Comparison of ENCODE assay signal across 8 mouse cellular contexts in genomic region chr9:98031898-98032572, GRCm38 (mm10). TPM values are rescaled to one million over a fixed set of nuclear protein-coding genes. Genes with fewer than 3 reads are reported as not detected.
A peak's percentile ranks its signal among the peaks of the same experiment; 100 is the strongest.
DNase-seq lines count a peak whose midpoint lies in the region; ATAC-seq and TF ChIP-seq lines count a peak whose summit lies in the region.

No protein-coding gene starts in this region.

- 1% methylated on average over 31 of the region's 31 CpGs for whole genome bisulfite sequencing in embryonic facial prominence, embryonic 10.5 days
- WGBS in hindbrain, embryonic 16.5 days = under 1% methylated on average over 31 of the region's 31 CpGs
- WGBS in midbrain, embryonic 13.5 days = under 1% methylated on average over 31 of the region's 31 CpGs

- H3K4me1 ChIP-seq in E14TG2a.4 (replicated peaks; ENCODE audit: low read depth, low read length) = peaks cover 15% of the 10 kb centered on the region
- peaks cover 18% of the 10 kb centered on the region for H3K4me1 ChIP-seq in embryonic facial prominence, embryonic 10.5 days
- peaks cover 4% of the 10 kb centered on the region; the same call in 1 of the 2 replicates for H3K4me1 ChIP-seq in hindbrain, embryonic 16.5 days (ENCODE audit: control insufficient read depth, insufficient read depth, low read depth, low read length)
- H3K4me1 ChIP-seq in midbrain, embryonic 13.5 days (replicated peaks) = peaks cover 15% of the 10 kb centered on the region

- H3K9me3 ChIP-seq in E14TG2a.4 (ENCODE audit: low read length) = no peaks in the 10 kb centered on the region
- no peaks in the 10 kb centered on the region for H3K9me3 ChIP-seq in embryonic facial prominence, embryonic 10.5 days
- H3K9me3 ChIP-seq in hindbrain, embryonic 16.5 days (ENCODE audit: control insufficient read depth, low read length) = no peaks in the 10 kb centered on the region
- no peaks in the 10 kb centered on the region for H3K9me3 ChIP-seq in midbrain, embryonic 13.5 days

- no peak overlapping the region for H3K27ac ChIP-seq in embryonic facial prominence, embryonic 10.5 days (replicated peaks)
- no peak overlapping the region for H3K27ac ChIP-seq in hindbrain, embryonic 16.5 days (ENCODE audit: low read depth, low read length)
- no peak overlapping the region for H3K27ac ChIP-seq in midbrain, embryonic 13.5 days

- ATAC-seq in hindbrain, embryonic 16.5 days = no peak; the same call in 1 of the 2 replicates
- ATAC-seq in midbrain, embryonic 13.5 days = no peak; the same call in 1 of the 2 replicates

- no peak for TF ChIP-seq CTCF in E14TG2a.4 (conservative IDR thresholded peaks at IDR 0.05; ENCODE audit: low read length)

- H3K9ac ChIP-seq in hindbrain, embryonic 16.5 days (ENCODE audit: low read depth, low read length) = peak overlapping the region; percentile 83
- H3K9ac ChIP-seq in midbrain, embryonic 13.5 days (replicated peaks) = peak overlapping the region; percentile 75

- H3K4me3 ChIP-seq in E14TG2a.4 (replicated peaks; ENCODE audit: low read length) = peak overlapping the region; percentile 85
- peak overlapping the region; percentile 75 for H3K4me3 ChIP-seq in embryonic facial prominence, embryonic 10.5 days
- H3K4me3 ChIP-seq in hindbrain, embryonic 16.5 days (ENCODE audit: low read length) = peak overlapping the region; percentile 75
- peak overlapping the region; percentile 70 for H3K4me3 ChIP-seq in midbrain, embryonic 13.5 days (replicated peaks)

- H3K27me3 ChIP-seq in E14TG2a.4 (ENCODE audit: insufficient read depth, low read length) = peaks cover 70% of the 10 kb centered on the region
- peaks cover 55% of the 10 kb centered on the region for H3K27me3 ChIP-seq in embryonic facial prominence, embryonic 10.5 days (replicated peaks; ENCODE audit: low read depth, poor library complexity, severe bottlenecking)
- H3K27me3 ChIP-seq in hindbrain, embryonic 16.5 days (replicated peaks; ENCODE audit: control insufficient read depth, insufficient read depth, low read length) = no peaks in the 10 kb centered on the region
- H3K27me3 ChIP-seq in midbrain, embryonic 13.5 days = peaks cover 36% of the 10 kb centered on the region

- peak; percentile 38 for DNase-seq in cerebellum, adult 11-12 months
- no peak for DNase-seq in cerebellum, adult 9-11 months
- peak; percentile 35 for DNase-seq in embryonic facial prominence, embryonic 10.5 days (ENCODE audit: low spot score)
- no peak for DNase-seq in urinary bladder, postnatal 4 days (ENCODE audit: low spot score in 2 of 2)
- DNase-seq in B cell, adult 2 months = no peak

- H3K36me3 ChIP-seq in E14TG2a.4 (ENCODE audit: insufficient read depth, low read length) = no peaks in the 10 kb centered on the region
- H3K36me3 ChIP-seq in embryonic facial prominence, embryonic 10.5 days (replicated peaks) = no peaks in the 10 kb centered on the region
- no peaks in the 10 kb centered on the region for H3K36me3 ChIP-seq in hindbrain, embryonic 16.5 days (ENCODE audit: control insufficient read depth, insufficient read depth, low read length)
- no peaks in the 10 kb centered on the region for H3K36me3 ChIP-seq in midbrain, embryonic 13.5 days

- peak overlapping the region; percentile 82 for H3K4me2 ChIP-seq in hindbrain, embryonic 16.5 days (ENCODE audit: low read length)
- H3K4me2 ChIP-seq in midbrain, embryonic 13.5 days (replicated peaks) = peak overlapping the region; percentile 96

RNA-seq across cellular contexts. Expression of gene Clstn2, which starts 0.9 kb away (rescaled TPM):
- 0.63 and 0.76 TPM in 2 replicates for polyA plus RNA-seq in embryonic facial prominence, embryonic 10.5 days (2016; fragmentation: Nextera tagmentation; extraction: Ambion mirVana)
- polyA plus RNA-seq in hindbrain, embryonic 16.5 days (2015; fragmentation: Nextera tagmentation; extraction: Ambion mirVana) = 13.1 and 14.6 TPM in 2 replicates
- polyA plus RNA-seq in midbrain, embryonic 13.5 days (2015; fragmentation: Nextera tagmentation; extraction: Ambion mirVana) = 4.9 and 5.0 TPM in 2 replicates

Comparison
In these comparisons a context has a peak if more than half of its experiments do, and no peak if none do; other contexts are left out.
1. DNase-seq: peak in cerebellum, adult 11-12 months (single experiment) and embryonic facial prominence, embryonic 10.5 days (single experiment); none in cerebellum, adult 9-11 months (single experiment), urinary bladder, postnatal 4 days (0 of 2) and B cell, adult 2 months (0 of 2).
2. Peak in every context shown above with its lines, with median percentiles within 50 percentile points of each other: H3K4me3 ChIP-seq.